Mouse (Mus musculus) midbrain, embryonic 14.5 days (tissue): ENCODE results near the gene Phgdh. TPM values are rescaled to one million over a fixed set of nuclear protein-coding genes. Genes with fewer than 3 reads are reported as not detected.

ENCODE experiments used
- ATAC-seq: fragments of 200-750 bp; cut with Nextera tagmentation; 2 replicates; pipeline ENCODE4 v1.8.0; 2017; ENCODE audit warnings: moderate number of reproducible peaks, moderate library complexity; ENCODE audit not compliant: low FRiP score, low TSS enrichment
- DNase-seq: peaks from one replicate; pipeline ENCODE4 v3.0.0-alpha.2; 2015
- H3K27ac ChIP-seq: fragments of 300-500 bp; sonication (generic); replicated peaks from 2 replicates; pipeline ENCODE4 v1.5.1; 2014; ENCODE audit warnings: mild to moderate bottlenecking, low read depth, low read length, moderate library complexity
- H3K27me3 ChIP-seq: fragments of 300-500 bp; sonication (generic); 2 replicates; pipeline ENCODE4 v1.6.1; 2014; ENCODE audit warnings: low read length, control low read depth, mixed read lengths; ENCODE audit not compliant: control insufficient read depth, insufficient read depth
- H3K36me3 ChIP-seq: fragments of 300-500 bp; sonication (generic); 2 replicates; pipeline ENCODE4 v1.6.1; 2014; ENCODE audit warnings: low read length, control low read depth; ENCODE audit not compliant: control insufficient read depth, insufficient read depth
- H3K4me1 ChIP-seq: fragments of 300-500 bp; sonication (generic); 2 replicates; pipeline ENCODE4 v1.6.1; 2014; ENCODE audit warnings: mild to moderate bottlenecking, antibody characterized with exemption, low read length, control low read depth; ENCODE audit not compliant: control insufficient read depth, insufficient read depth
- H3K4me2 ChIP-seq: fragments of 300-500 bp; sonication (generic); 2 replicates; pipeline ENCODE4 v1.6.1; 2014; ENCODE audit warnings: mild to moderate bottlenecking, low read length, moderate library complexity
- H3K4me3 ChIP-seq: fragments of 300-500 bp; sonication (generic); replicated peaks from 2 replicates; pipeline ENCODE4 v1.5.1; 2014; ENCODE audit warnings: low read depth, low read length
- H3K9ac ChIP-seq: fragments of 300-500 bp; sonication (generic); replicated peaks from 2 replicates; pipeline ENCODE4 v1.6.1; 2014; ENCODE audit warnings: mild to moderate bottlenecking, low read length, moderate library complexity
- H3K9me3 ChIP-seq: fragments of 300-500 bp; sonication (generic); 2 replicates; pipeline ENCODE4 v1.6.1; 2016; ENCODE audit warnings: low read length, control low read depth, mixed read lengths; ENCODE audit not compliant: control insufficient read depth
- WGBS: fragments of 180-500 bp; shearing (Covaris S2); extraction: QIAGEN DNeasy Blood & Tissue Kit; methylation state at CpG from one replicate; pipeline ENCODE4 v1.1.7; 2014; 5-methylcytosine and 5-hydroxymethylcytosine counted together
- polyA plus RNA-seq: library from polyadenylated mRNA; unstranded; fragments of >200 nt; fragmentation: Nextera tagmentation; extraction: Ambion mirVana; gene quantifications from 2 replicates; pipeline ENCODE4 v1.2.1, GENCODE M21; 2014

Phgdh gene
- polyA plus RNA-seq, 1 experiment from 2014 or later: 151 TPM

DNA sequence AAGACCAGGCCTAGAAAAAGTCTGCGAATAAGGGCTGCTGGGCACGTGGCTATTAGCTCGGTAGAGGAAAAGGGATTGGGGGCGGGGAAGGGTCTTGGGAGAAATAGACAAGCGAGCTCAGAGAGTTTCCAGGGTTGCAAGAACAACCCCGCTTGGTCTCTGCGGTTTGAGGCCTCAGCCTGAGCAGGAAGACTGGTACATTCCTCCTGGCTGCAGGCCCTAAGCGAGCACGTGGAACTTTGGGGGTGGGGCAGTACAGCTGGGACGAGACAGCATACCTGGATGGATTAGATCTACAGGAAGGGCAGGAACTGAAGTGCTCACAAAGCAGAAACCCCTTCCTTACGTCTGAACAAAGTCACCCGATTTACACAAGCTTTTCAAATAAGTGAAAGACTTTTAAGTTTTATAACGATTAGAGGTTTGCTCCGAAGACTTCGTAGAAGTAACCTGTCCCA, 1.2 kb downstream of the Phgdh start:
- Histone ChIP-seq H3K9ac (peak overlapping the region; percentile 58), H3K27ac (no peak overlapping the region), H3K9me3 (no peaks in the 10 kb centered on the region), H3K4me1 (peaks cover 29% of the 10 kb centered on the region), H3K27me3 (no peaks in the 10 kb centered on the region), H3K36me3 (0 out of 2 replicates have a peak, but pooled peaks cover 2% of the 10 kb centered on the region), H3K4me3 (peak overlapping the region; percentile 56), H3K4me2 (peak overlapping the region; percentile 99)
- ATAC-seq: 0 out of 2 replicates have a peak, but pooled peaks have one; percentile 17
- DNase-seq: peak; percentile 63
- 3% methylated on average over 15 of the region's 15 CpGs for WGBS

DNA sequence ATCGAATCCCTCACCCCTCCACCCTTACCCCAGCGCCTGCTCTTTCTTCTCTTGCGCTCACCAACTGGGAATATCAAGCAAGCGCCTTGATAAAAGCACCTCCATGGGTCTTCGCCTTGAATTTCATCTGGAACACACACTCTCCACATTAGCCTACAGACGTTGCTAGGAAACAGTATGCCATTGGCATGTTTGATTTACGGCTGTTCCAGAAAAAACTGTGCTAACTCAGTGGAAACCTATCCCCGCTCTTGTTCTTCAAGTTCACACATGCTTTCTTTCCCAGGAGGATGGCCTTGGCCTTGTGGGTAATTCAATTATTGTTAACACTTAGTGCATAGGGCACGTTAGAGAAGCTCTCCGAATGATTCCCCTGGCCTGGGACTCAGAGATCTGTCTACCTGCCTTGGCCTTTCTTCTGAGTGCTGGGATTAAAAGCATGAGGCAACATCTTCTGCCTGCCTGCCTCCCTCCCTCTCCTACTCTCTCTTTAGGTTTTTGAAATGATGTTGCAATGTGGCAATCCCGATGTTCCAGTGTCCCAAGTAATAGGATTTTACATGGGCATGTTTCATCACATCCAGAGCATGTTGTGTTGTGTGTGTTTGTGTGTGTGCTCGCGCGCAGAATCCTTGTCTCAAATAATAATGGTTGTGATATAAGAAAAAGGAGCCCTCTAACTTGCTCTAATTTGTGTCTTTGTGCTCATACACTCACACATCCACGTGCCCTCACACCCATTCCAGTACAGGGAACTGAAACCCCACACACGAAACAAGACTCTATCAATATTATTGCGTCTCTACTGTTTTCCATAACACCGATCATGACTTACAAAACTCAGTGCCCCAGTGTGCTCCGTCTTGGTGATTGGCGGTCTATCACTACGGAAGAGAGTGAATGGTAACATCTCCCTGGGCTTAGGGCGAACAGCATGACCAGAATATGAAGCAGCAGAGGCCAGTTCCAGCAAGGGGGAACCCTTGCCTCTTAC, 2.8 kb downstream of the Phgdh start:
- Histone ChIP-seq H3K4me3 (no peak overlapping the region), H3K27me3 (no peaks in the 10 kb centered on the region), H3K4me2 (peak overlapping the region; percentile 99), H3K4me1 (peaks cover 29% of the 10 kb centered on the region), H3K9ac (no peak overlapping the region), H3K36me3 (0 out of 2 replicates have a peak, but pooled peaks cover 8% of the 10 kb centered on the region), H3K27ac (peak overlapping the region; percentile 17; the same call in 1 of the 2 replicates), H3K9me3 (no peaks in the 10 kb centered on the region)
- ATAC-seq (no peak), DNase-seq (peak; percentile 64)
- WGBS: 59% methylated on average over 22 of the region's 22 CpGs

DNA sequence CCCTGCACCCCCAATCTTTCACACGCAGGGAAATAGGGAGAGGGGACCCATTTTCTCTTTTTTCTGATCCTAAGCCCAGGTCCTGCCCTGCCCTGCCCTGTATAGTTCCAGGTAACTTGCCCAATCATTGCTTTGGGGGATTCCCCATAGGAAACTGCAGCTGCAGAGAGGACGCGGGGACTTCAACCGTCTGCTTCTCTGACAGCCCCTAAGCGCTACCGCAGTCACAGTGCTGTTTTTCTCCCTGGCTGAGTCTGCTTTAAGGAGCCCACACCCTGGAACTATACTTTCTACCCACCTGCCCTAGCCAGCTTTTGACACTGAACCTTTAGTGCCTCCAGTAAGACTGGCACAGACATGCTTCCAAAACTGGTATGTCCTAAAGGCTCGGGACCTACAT, 3.9 kb downstream of the Phgdh start:
- ATAC-seq: no peak
- no peak overlapping the region for H3K9ac ChIP-seq

DNA sequence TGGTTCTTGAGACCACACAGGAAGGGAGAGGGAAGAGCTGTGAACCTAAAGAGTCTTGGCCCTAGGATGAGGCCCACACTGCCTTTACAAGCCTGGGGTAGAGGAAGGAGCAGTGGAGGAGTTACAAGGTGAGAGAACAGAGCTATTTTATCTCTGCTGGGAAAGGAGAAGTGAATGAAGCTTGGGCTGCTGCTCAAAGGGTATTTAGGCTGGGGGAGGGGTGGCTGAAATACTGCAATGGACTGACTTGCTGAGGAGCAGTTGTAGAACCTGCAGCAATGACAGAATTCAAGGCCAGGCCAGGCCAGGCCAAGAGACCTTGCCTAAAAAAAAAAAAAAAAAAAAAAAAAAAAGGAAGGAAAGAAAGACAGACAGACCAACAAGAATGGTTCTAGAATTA, 4.5 kb downstream of the Phgdh start:
- H3K4me1 ChIP-seq: peaks cover 29% of the 10 kb centered on the region
- DNase-seq (no peak), ATAC-seq (no peak)
- 0 out of 2 replicates have a peak, but pooled peaks cover 8% of the 10 kb centered on the region for H3K36me3 ChIP-seq
- H3K27me3 ChIP-seq: no peaks in the 10 kb centered on the region
- no peaks in the 10 kb centered on the region for H3K9me3 ChIP-seq
- no peak overlapping the region; the same call in 1 of the 2 replicates for H3K4me2 ChIP-seq
- H3K9ac ChIP-seq: no peak overlapping the region
- no peak overlapping the region for H3K4me3 ChIP-seq
- no peak overlapping the region for H3K27ac ChIP-seq

More for the DNA sequence above, 3.9 kb downstream of the Phgdh start:
- 77% methylated on average over 7 of the region's 7 CpGs for WGBS
- 0 out of 2 replicates have a peak, but pooled peaks cover 8% of the 10 kb centered on the region for H3K36me3 ChIP-seq
- H3K4me2 ChIP-seq: peak overlapping the region; percentile 99; the same call in 1 of the 2 replicates
- no peak overlapping the region for H3K27ac ChIP-seq
- no peak for DNase-seq
- peaks cover 29% of the 10 kb centered on the region for H3K4me1 ChIP-seq
- no peaks in the 10 kb centered on the region for H3K27me3 ChIP-seq
- no peak overlapping the region for H3K4me3 ChIP-seq
- no peaks in the 10 kb centered on the region for H3K9me3 ChIP-seq

DNA sequence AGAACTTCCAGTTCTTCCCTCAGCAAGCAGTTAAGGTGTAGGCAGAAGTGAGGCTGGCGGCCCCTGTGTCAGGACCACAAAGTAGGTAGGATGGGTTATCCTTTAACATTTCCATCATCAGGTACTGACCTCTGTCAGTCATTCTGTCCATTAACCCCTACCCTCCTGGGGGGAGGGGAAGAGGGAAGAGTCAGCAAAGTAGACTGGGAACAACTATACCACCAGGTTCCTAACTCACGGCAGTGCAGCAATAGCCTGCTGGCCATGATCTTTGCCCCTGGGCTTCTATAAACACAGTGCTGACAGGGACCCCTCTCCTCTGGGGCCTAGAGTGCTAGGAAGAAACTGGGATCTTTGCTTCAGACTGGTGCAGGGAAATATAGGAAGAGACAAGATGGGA, 5.8 kb downstream of the Phgdh start:
- no peak overlapping the region for H3K4me2 ChIP-seq
- H3K9me3 ChIP-seq: no peaks in the 10 kb centered on the region
- H3K4me3 ChIP-seq: no peak overlapping the region
- no peak overlapping the region for H3K9ac ChIP-seq
- H3K36me3 ChIP-seq: 0 out of 2 replicates have a peak, but pooled peaks cover 8% of the 10 kb centered on the region
- no peaks in the 10 kb centered on the region for H3K27me3 ChIP-seq
- peaks cover 24% of the 10 kb centered on the region for H3K4me1 ChIP-seq
- 96% methylated on average over 2 of the region's 2 CpGs for WGBS
- ATAC-seq (no peak), DNase-seq (no peak)
- no peak overlapping the region for H3K27ac ChIP-seq

DNA sequence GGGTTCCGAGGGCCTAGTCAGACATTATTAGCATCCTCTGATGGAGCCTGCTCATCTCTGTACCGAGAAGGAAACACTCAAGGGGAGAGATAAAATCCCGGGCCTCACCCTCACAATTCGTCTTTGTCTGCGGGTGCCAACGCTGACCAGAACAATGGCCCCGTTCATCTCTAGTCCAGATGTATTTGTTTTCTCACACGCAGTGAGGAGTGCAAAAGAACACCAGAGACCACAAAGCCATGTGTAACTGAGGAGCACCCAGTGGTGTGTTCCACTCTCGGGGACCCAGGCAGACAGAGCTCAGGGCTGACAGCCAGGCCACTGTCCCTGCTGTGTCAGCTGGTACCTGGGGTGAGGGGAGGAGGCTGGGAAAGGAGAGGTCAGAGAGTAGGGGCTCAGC, 15.6 kb downstream of the Phgdh start:
- Histone ChIP-seq H3K9me3 (no peaks in the 10 kb centered on the region), H3K27me3 (no peaks in the 10 kb centered on the region), H3K27ac (no peak overlapping the region), H3K4me3 (no peak overlapping the region), H3K4me1 (peaks cover 6% of the 10 kb centered on the region; the same call in 1 of the 2 replicates), H3K4me2 (no peak overlapping the region), H3K9ac (no peak overlapping the region), H3K36me3 (peaks cover 14% of the 10 kb centered on the region; the same call in 1 of the 2 replicates)
- ATAC-seq (no peak), DNase-seq (no peak)
- 68% methylated on average over 9 of the region's 9 CpGs for WGBS

DNA sequence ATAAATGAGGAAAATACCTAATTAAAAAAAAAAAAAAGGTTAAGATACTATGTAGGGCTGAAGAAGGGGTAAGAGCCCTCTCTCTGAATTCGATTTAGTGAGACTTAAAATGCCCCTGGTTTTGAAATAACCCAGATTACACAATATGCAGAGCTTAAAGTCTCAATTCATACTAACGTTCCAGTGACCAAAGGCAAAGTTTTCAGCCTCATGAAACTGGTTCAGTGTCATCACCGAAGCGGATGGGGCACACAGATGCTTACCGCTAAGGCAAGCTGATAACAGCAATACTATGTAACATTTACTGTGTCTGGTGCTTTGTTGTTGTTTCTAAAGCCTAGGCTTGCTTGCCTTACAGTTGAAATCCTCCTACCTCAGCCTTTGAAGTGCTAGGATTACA, 17.6 kb downstream of the Phgdh start:
- H3K4me2 ChIP-seq: no peak overlapping the region
- no peak for DNase-seq
- no peaks in the 10 kb centered on the region for H3K27me3 ChIP-seq
- H3K9ac ChIP-seq: no peak overlapping the region
- no peak for ATAC-seq
- no peak overlapping the region for H3K27ac ChIP-seq
- WGBS: 87% methylated on average over 5 of the region's 5 CpGs
- H3K4me3 ChIP-seq: no peak overlapping the region
- peaks cover 6% of the 10 kb centered on the region; the same call in 1 of the 2 replicates for H3K4me1 ChIP-seq
- no peaks in the 10 kb centered on the region for H3K9me3 ChIP-seq
- H3K36me3 ChIP-seq: peaks cover 14% of the 10 kb centered on the region; the same call in 1 of the 2 replicates

DNA sequence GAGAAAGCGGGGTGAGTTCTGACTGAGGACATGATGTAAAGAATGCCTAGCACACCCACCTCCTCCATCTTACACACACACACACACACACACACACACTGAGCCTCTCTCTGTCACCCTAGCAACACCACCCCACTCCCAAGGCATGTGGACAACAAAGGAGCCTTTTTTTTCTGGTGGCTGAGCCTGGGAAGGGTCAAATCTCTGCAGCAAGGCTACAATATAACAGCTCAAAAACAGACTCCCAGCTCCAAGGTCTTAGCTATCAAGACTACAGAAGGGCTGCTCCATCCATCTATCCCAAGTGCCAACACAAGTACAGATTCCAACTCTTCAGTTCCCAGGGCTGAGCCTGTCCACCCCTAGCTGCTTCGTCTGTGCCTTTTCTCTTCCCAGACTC, 20.6 kb downstream of the Phgdh start:
- peak; percentile 76 for DNase-seq
- H3K9me3 ChIP-seq: no peaks in the 10 kb centered on the region
- H3K9ac ChIP-seq: no peak overlapping the region
- WGBS: 8% methylated on average over 2 of the region's 2 CpGs
- no peak overlapping the region for H3K4me3 ChIP-seq
- H3K4me1 ChIP-seq: peaks cover 6% of the 10 kb centered on the region; the same call in 1 of the 2 replicates
- H3K4me2 ChIP-seq: no peak overlapping the region
- ATAC-seq: peak; percentile 71
- H3K36me3 ChIP-seq: 0 out of 2 replicates have a peak, but pooled peaks cover 7% of the 10 kb centered on the region
- H3K27me3 ChIP-seq: no peaks in the 10 kb centered on the region
- H3K27ac ChIP-seq: peak overlapping the region; percentile 71
